In genomic region chr11:98939953-98940641, GRCm38 (mm10) we compare ENCODE assay signal across 8 mouse cellular contexts. TPM values are rescaled to one million over a fixed set of nuclear protein-coding genes. Genes with fewer than 3 reads are reported as not detected.
DNase-seq lines count a peak whose midpoint lies in the region; ATAC-seq and TF ChIP-seq lines count a peak whose summit lies in the region.

No protein-coding gene starts in this region.

- H3K27me3 ChIP-seq in neural tube, embryonic 11.5 days (ENCODE audit: control insufficient read depth, insufficient read depth, low read length) = no peaks in the 10 kb centered on the region
- no peaks in the 10 kb centered on the region for H3K27me3 ChIP-seq in limb, embryonic 11.5 days (ENCODE audit: control insufficient read depth, insufficient read depth, low read length)
- H3K27me3 ChIP-seq in small intestine, adult 2 months (ENCODE audit: control insufficient read depth, insufficient read depth, low read length) = no peaks in the 10 kb centered on the region

- no peaks in the 10 kb centered on the region for H3K36me3 ChIP-seq in neural tube, embryonic 11.5 days (ENCODE audit: control insufficient read depth, insufficient read depth, low read length)
- H3K36me3 ChIP-seq in limb, embryonic 11.5 days (ENCODE audit: control insufficient read depth, insufficient read depth, low read length) = no peaks in the 10 kb centered on the region
- H3K36me3 ChIP-seq in small intestine, adult 2 months (ENCODE audit: control insufficient read depth, insufficient read depth, low read length) = no peaks in the 10 kb centered on the region

- intact Hi-C loops in gastrocnemius, postnatal 36 days (cut with DNase I) = no loop called here

- WGBS in neural tube, embryonic 11.5 days = 56% methylated on average over 11 of the region's 11 CpGs
- 45% methylated on average over 11 of the region's 11 CpGs for WGBS in limb, embryonic 11.5 days
- 70% methylated on average over 11 of the region's 11 CpGs for WGBS in small intestine, adult 2 months

- DNase-seq in cerebellum, adult 18-20 months = peak; percentile 25 to 40
- no peak for DNase-seq in cerebellum, postnatal 4 days (ENCODE audit: low spot score in 2 of 2)
- no peak for DNase-seq in neural tube, embryonic 11.5 days (ENCODE audit: low spot score)
- no peak for DNase-seq in neural tube, embryonic 10.5 days (ENCODE audit: extremely low spot score, low spot score)
- peak; percentile 74 to 76 for DNase-seq in frontal cortex, postnatal 36 days (ENCODE audit: low spot score in 2 of 2)
- DNase-seq in limb, embryonic 11.5 days (ENCODE audit: low spot score) = no peak
- no peak for DNase-seq in gastrocnemius, postnatal 36 days

- H3K4me3 ChIP-seq in neural tube, embryonic 11.5 days (ENCODE audit: low read depth, low read length) = peak overlapping the region; percentile 16
- peak overlapping the region; percentile 30 for H3K4me3 ChIP-seq in limb, embryonic 11.5 days (ENCODE audit: low read depth, low read length)
- peak overlapping the region; percentile 95 for H3K4me3 ChIP-seq in small intestine, adult 2 months (ENCODE audit: low read depth, low read length)

- H3K4me2 ChIP-seq in neural tube, embryonic 11.5 days (ENCODE audit: low read depth) = peak overlapping the region; percentile 71
- peak overlapping the region; percentile 77 for H3K4me2 ChIP-seq in limb, embryonic 11.5 days (ENCODE audit: low read depth, severe bottlenecking)

- H3K27ac ChIP-seq in neural tube, embryonic 11.5 days (ENCODE audit: low read depth, low read length) = 0 out of 2 replicates have a peak overlapping the region, but pooled peaks have one; percentile 44
- peak overlapping the region; percentile 84 for H3K27ac ChIP-seq in limb, embryonic 11.5 days (replicated peaks; ENCODE audit: low read depth, low read length)
- peak overlapping the region; percentile 33 for H3K27ac ChIP-seq in small intestine, adult 2 months (ENCODE audit: insufficient read depth, low read depth, low read length)

- H3K9me3 ChIP-seq in neural tube, embryonic 11.5 days (ENCODE audit: control insufficient read depth, low read length) = no peaks in the 10 kb centered on the region
- H3K9me3 ChIP-seq in limb, embryonic 11.5 days (ENCODE audit: control insufficient read depth, low read length) = no peaks in the 10 kb centered on the region

- no peak for TF ChIP-seq POLR2A in small intestine, adult 2 months (IDR thresholded peaks at IDR 0.05; ENCODE audit: low read depth, low read length)

- no peak for ATAC-seq in neural tube, embryonic 11.5 days (ENCODE audit: insufficient read depth, low FRiP score, low TSS enrichment)
- no peak for ATAC-seq in limb, embryonic 11.5 days (ENCODE audit: insufficient number of reproducible peaks, low FRiP score, low TSS enrichment, low read depth)

- H3K9ac ChIP-seq in neural tube, embryonic 11.5 days (ENCODE audit: low read length) = peak overlapping the region; percentile 44
- peak overlapping the region; percentile 37; the same call in 1 of the 2 replicates for H3K9ac ChIP-seq in limb, embryonic 11.5 days (ENCODE audit: low read length)

- peaks cover 73% of the 10 kb centered on the region for H3K4me1 ChIP-seq in neural tube, embryonic 11.5 days (ENCODE audit: control insufficient read depth, insufficient read depth, low read length)
- H3K4me1 ChIP-seq in limb, embryonic 11.5 days (ENCODE audit: control insufficient read depth, insufficient read depth, low read length) = peaks cover 80% of the 10 kb centered on the region
- peaks cover 58% of the 10 kb centered on the region for H3K4me1 ChIP-seq in small intestine, adult 2 months (ENCODE audit: control insufficient read depth, insufficient read depth, insufficient read length, low read length)

- no peak for TF ChIP-seq CTCF in small intestine, adult 2 months (IDR thresholded peaks at IDR 0.05; ENCODE audit: extremely low read depth, insufficient read length, insufficient replicate concordance, low read depth, low read length)

RNA-seq across cellular contexts. Expression of gene Rara, which starts 12.5 kb away (rescaled TPM):
- 73.2 and 75.1 TPM in 2 replicates for polyA plus RNA-seq in neural tube, embryonic 11.5 days (2014; fragmentation: Nextera tagmentation; extraction: Ambion mirVana)
- polyA plus RNA-seq in limb, embryonic 11.5 days (2014; fragmentation: Nextera tagmentation; extraction: Ambion mirVana) = 46.7 and 48.7 TPM in 2 replicates
- polyA plus RNA-seq in small intestine, adult 2 months (2012; rRNA removed) = 25.3 and 56.3 TPM in 2 replicates
- total RNA-seq in gastrocnemius, postnatal 36 days (2021) = 10 to 100 TPM in 1 of 2 experiments, 1 to 10 TPM in 1; 8.7 to 13.2 TPM

RNA-seq across cellular contexts. Expression of gene Cdc6, which starts 32.5 kb away (rescaled TPM):
- polyA plus RNA-seq in neural tube, embryonic 11.5 days (2014; fragmentation: Nextera tagmentation; extraction: Ambion mirVana) = 41.6 and 44.4 TPM in 2 replicates
- polyA plus RNA-seq in limb, embryonic 11.5 days (2014; fragmentation: Nextera tagmentation; extraction: Ambion mirVana) = 58.7 and 63.4 TPM in 2 replicates
- 0.37 and 0.65 TPM in 2 replicates for polyA plus RNA-seq in small intestine, adult 2 months (2012; rRNA removed)
- total RNA-seq in gastrocnemius, postnatal 36 days (2021) = under 1 TPM; 0.20 to 0.64 TPM

RNA-seq across cellular contexts. Expression of gene Gjd3, which starts 42.7 kb away (rescaled TPM):
- polyA plus RNA-seq in neural tube, embryonic 11.5 days (2014; fragmentation: Nextera tagmentation; extraction: Ambion mirVana) = 0.57 TPM in 1 of 2 replicates, not detected in the other
- 0.40 TPM in 1 of 2 replicates, not detected in the other for polyA plus RNA-seq in limb, embryonic 11.5 days (2014; fragmentation: Nextera tagmentation; extraction: Ambion mirVana)
- 3.6 and 5.8 TPM in 2 replicates for polyA plus RNA-seq in small intestine, adult 2 months (2012; rRNA removed)
- not detected for total RNA-seq in gastrocnemius, postnatal 36 days (2021)

Comparison
In these comparisons a context has a peak if more than half of its experiments do, and no peak if none do; other contexts are left out.
1. DNase-seq: peak in cerebellum, adult 18-20 months (2 of 2) and frontal cortex, postnatal 36 days (2 of 2); none in cerebellum, postnatal 4 days (0 of 2), neural tube, embryonic 11.5 days (single experiment), neural tube, embryonic 10.5 days (single experiment), limb, embryonic 11.5 days (single experiment) and gastrocnemius, postnatal 36 days (0 of 2).
2. H3K27ac ChIP-seq: peak in every context shown above with its lines; median percentile 84 in limb, embryonic 11.5 days; 44 in neural tube, embryonic 11.5 days; 33 in small intestine, adult 2 months.
3. H3K4me3 ChIP-seq: peak in every context shown above with its lines; median percentile 95 in small intestine, adult 2 months; 30 in limb, embryonic 11.5 days; 16 in neural tube, embryonic 11.5 days.
4. RNA of gene Cdc6, which starts 32.5 kb away (polyA plus RNA-seq): 58.7 to 63.4 TPM in limb, embryonic 11.5 days and 41.6 to 44.4 TPM in neural tube, embryonic 11.5 days; 0.37 to 0.65 TPM in small intestine, adult 2 months; every median in the first group is over 10 times any median in the second.